Mouse (Mus musculus): Measurements from ENCODE around the gene B3gnt7.

GRCm38 (mm10) chr1:86343087-86343645, 40.5 kb downstream of the B3gnt7 start:
- TF ChIP-seq CTCF (IDR thresholded peaks at IDR 0.05; ENCODE audit: low read depth), result no peak
- TF ChIP-seq EP300 (IDR thresholded peaks at IDR 0.05; ENCODE audit: low read depth), result no peak

All from liver, embryonic 14.5 days (tissue).